Mouse (Mus musculus) kidney, embryonic 16.5 days (tissue): ENCODE results near the gene 1700029P11Rik. TPM values are rescaled to one million over a fixed set of nuclear protein-coding genes. Genes with fewer than 3 reads are reported as not detected.

Experiments
- ATAC-seq: fragments of 200-750 bp; cut with Nextera tagmentation; 2 replicates; pipeline ENCODE4 v1.8.0; 2017; ENCODE audit warnings: moderate TSS enrichment; ENCODE audit not compliant: low FRiP score, low TSS enrichment
- H3K27ac ChIP-seq: fragments of 300-500 bp; sonication (generic); 2 replicates; pipeline ENCODE4 v1.5.1; 2014; ENCODE audit warnings: low read length
- H3K27me3 ChIP-seq: fragments of 300-500 bp; sonication (generic); 2 replicates; pipeline ENCODE4 v1.6.1; 2014; ENCODE audit warnings: low read length, control low read depth, mixed read lengths; ENCODE audit not compliant: insufficient read depth
- H3K36me3 ChIP-seq: fragments of 300-500 bp; sonication (generic); 2 replicates; pipeline ENCODE4 v1.6.1; 2014; ENCODE audit warnings: low read length, control low read depth, mixed read lengths; ENCODE audit not compliant: insufficient read depth
- H3K4me1 ChIP-seq: fragments of 300-500 bp; sonication (generic); 2 replicates; pipeline ENCODE4 v1.6.1; 2014; ENCODE audit warnings: low read length, control low read depth, mixed read lengths; ENCODE audit not compliant: insufficient read depth
- H3K4me2 ChIP-seq: fragments of 300-500 bp; sonication (generic); replicated peaks from 2 replicates; pipeline ENCODE4 v1.6.1; 2014; ENCODE audit warnings: low read depth, low read length
- H3K4me3 ChIP-seq: fragments of 300-500 bp; sonication (generic); 2 replicates; pipeline ENCODE4 v1.5.1; 2014; ENCODE audit warnings: mild to moderate bottlenecking, low read length
- H3K9ac ChIP-seq: fragments of 300-500 bp; sonication (generic); replicated peaks from 2 replicates; pipeline ENCODE4 v1.6.1; 2014; ENCODE audit warnings: low read length
- H3K9me3 ChIP-seq: fragments of 300-500 bp; sonication (generic); 2 replicates; pipeline ENCODE4 v1.6.1; 2016; ENCODE audit warnings: low read length, control low read depth
- WGBS: fragments of 180-500 bp; shearing (Covaris S2); extraction: QIAGEN DNeasy Blood & Tissue Kit; methylation state at CpG from one replicate; pipeline ENCODE4 v1.1.7; 2014; 5-methylcytosine and 5-hydroxymethylcytosine counted together
- polyA plus RNA-seq: library from polyadenylated mRNA; unstranded; fragments of >200 nt; fragmentation: Nextera tagmentation; extraction: Ambion mirVana; gene quantifications from 2 replicates; pipeline ENCODE4 v1.2.1, GENCODE M21; 2015

Gene 1700029P11Rik
- polyA plus RNA-seq, 1 experiment from 2014 or later: not detected

DNA sequence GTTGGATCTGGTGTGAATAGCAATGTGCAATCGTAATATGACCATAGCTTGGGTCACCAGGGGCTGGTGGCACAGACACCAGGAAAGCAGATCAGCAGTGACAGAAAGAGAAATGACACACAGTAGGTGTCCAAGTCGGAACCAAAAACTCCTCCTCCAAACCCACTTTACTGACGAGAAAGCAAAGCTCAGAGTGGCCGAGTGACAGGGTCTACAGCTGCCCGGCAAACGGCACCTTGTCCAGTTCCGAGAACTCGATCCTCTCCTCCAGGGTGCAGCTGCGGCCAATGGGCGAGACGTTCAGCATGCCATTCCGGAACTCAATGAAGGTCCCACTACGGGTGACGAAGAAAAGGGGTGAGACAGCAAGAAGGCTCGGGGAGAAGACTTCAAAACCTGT is 24.9 kb upstream of the 1700029P11Rik start:
- WGBS: 90% methylated on average over 15 of the region's 15 CpGs

DNA sequence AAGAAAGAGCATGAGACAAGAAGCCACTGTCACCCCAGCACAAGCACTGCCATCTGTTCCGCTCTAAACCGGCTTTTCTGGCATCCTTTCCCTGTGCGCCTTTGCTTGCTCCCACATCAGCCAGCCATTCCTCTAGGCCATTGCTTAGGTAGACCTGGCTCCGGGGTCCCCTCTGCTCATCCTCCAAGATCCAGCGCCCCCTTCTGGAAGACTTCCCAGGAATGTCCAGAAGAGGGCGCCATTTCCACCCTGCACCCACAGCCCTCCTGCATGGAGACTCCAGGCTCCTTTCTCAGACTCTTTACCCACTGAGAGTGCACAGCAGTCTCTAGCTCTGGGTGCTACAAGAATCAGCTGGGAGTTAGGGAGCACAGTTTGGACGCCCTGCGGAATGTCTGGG is 23.9 kb upstream of the 1700029P11Rik start:
- Histone ChIP-seq H3K9ac (no peak overlapping the region), H3K9me3 (no peaks in the 10 kb centered on the region), H3K4me1 (0 out of 2 replicates have a peak, but pooled peaks cover 4% of the 10 kb centered on the region), H3K36me3 (peaks cover 14% of the 10 kb centered on the region; the same call in 1 of the 2 replicates), H3K27me3 (no peaks in the 10 kb centered on the region), H3K27ac (no peak overlapping the region), H3K4me3 (no peak overlapping the region), H3K4me2 (no peak overlapping the region)
- 63% methylated on average over 8 of the region's 8 CpGs for WGBS
- ATAC-seq: no peak

More for the DNA sequence above, 24.9 kb upstream of the 1700029P11Rik start:
- Histone ChIP-seq H3K4me3 (no peak overlapping the region), H3K9ac (no peak overlapping the region), H3K27me3 (no peaks in the 10 kb centered on the region), H3K9me3 (no peaks in the 10 kb centered on the region), H3K27ac (no peak overlapping the region), H3K4me1 (0 out of 2 replicates have a peak, but pooled peaks cover 4% of the 10 kb centered on the region), H3K36me3 (peaks cover 14% of the 10 kb centered on the region; the same call in 1 of the 2 replicates), H3K4me2 (no peak overlapping the region)
- ATAC-seq: no peak

DNA sequence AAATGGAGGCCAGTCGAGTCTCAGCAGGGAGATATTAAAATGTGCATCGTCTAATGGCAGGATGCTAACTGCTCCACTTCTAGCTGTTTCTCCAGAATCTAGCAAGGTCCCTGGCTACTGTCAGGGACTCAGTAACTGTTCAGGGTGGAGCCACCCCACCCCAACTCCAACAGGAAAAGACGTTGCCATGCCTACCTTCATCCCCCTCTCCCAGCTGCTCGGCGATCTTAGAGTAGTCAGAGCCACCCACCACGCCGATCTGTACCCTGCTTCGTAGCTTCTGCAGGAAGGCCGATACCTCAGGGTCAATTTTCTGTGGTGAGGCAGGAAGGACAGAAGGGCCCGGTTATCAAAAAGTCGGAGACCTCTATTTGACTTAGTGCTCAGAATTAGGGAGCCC is 22.7 kb upstream of the 1700029P11Rik start:
- no peak overlapping the region for H3K4me3 ChIP-seq
- H3K4me2 ChIP-seq: no peak overlapping the region
- ATAC-seq: no peak
- 80% methylated on average over 11 of the region's 11 CpGs for WGBS
- no peak overlapping the region for H3K9ac ChIP-seq
- H3K27ac ChIP-seq: no peak overlapping the region
- no peaks in the 10 kb centered on the region for H3K9me3 ChIP-seq
- H3K36me3 ChIP-seq: peaks cover 14% of the 10 kb centered on the region; the same call in 1 of the 2 replicates
- H3K27me3 ChIP-seq: no peaks in the 10 kb centered on the region
- 0 out of 2 replicates have a peak, but pooled peaks cover 4% of the 10 kb centered on the region for H3K4me1 ChIP-seq

DNA sequence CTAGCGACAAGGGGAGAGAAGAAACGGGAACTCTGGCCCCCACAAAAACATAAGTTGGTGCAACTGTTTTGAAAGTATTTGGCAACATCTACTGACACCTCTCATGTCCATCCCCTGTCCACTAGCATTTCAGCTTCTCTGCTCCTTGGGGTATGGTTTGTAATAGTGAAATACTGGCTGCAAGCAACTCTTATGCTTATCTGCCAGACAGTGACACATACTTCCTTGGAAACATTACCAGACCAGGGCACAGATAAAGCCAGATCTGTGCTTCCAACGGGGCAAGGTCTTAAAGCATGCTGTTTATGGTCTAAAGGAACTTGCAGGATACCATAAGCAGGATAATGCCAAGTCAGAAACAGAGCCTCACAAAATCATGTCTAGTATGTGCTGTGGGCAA is 21.4 kb upstream of the 1700029P11Rik start:
- Histone ChIP-seq H3K9me3 (no peaks in the 10 kb centered on the region), H3K36me3 (peaks cover 14% of the 10 kb centered on the region; the same call in 1 of the 2 replicates), H3K4me1 (0 out of 2 replicates have a peak, but pooled peaks cover 4% of the 10 kb centered on the region), H3K9ac (no peak overlapping the region), H3K27ac (no peak overlapping the region), H3K27me3 (no peaks in the 10 kb centered on the region), H3K4me2 (no peak overlapping the region), H3K4me3 (no peak overlapping the region)
- no peak for ATAC-seq
- WGBS: 93% methylated on average over 3 of the region's 3 CpGs

DNA sequence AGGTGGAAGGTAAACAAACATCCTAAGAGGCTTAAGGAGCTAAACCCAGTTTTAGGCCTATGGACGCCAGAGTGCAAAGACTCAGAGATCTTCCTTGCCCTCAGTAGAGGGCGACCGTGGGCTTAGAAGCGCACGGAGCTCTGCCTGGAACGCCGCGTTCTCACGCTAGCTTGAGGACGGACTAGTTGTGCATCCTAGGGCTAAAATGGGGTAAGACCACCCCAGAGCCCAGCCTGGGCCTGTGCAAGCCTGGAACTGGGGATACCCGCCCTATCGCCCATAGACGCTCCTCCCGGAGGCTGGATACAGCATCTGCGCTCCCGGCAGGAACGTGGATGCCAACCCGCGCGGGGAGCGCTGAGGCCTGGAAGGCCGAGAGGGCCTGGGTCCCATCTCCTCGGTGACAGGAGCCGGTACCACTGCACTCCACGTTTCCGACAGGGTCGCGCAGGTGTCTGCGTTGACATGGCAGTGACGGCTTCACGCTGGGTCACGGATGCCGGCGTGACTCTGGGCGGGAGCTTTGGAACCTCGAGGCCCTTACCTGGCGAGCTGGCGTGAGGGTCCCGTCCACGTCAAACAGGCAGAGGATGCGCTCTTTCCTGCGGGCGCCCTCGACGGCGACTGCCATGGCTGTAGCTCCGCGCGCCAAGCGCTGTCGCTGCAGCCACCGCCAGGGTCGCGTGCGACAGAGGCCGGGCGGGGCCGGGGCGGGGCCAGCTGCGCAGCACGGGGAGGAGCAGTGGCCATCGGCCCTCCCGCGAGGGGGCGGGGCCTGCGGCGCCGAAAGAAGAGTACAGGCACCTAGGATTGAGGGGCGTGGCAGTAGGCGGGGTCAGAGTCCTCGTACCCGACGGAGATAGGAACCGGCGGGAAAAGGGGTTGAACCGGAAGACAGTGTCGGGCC is 19.9 kb upstream of the 1700029P11Rik start, which contains the start of gene Pmm1:
Pmm1 (minus strand) TSS at position 760 of the 907 bp plus-strand sequence.
- H3K9ac ChIP-seq: peak within 1 kb of the TSS; percentile 65
- H3K27ac ChIP-seq: peak within 1 kb of the TSS; percentile 43
- 0 out of 2 replicates have a peak, but pooled peaks cover 4% of the 10 kb centered on the region for H3K4me1 ChIP-seq
- peak within 1 kb of the TSS; percentile 58 for H3K4me3 ChIP-seq
- H3K36me3 ChIP-seq: peaks cover under 1% of the 10 kb centered on the region; the same call in 1 of the 2 replicates
- peak within 1 kb of the TSS; percentile 99 for H3K4me2 ChIP-seq
- peak; percentile 97 for ATAC-seq
- no peaks in the 10 kb centered on the region for H3K27me3 ChIP-seq
- under 1% methylated on average over 77 of the region's 77 CpGs for WGBS
- no peaks in the 10 kb centered on the region for H3K9me3 ChIP-seq

DNA sequence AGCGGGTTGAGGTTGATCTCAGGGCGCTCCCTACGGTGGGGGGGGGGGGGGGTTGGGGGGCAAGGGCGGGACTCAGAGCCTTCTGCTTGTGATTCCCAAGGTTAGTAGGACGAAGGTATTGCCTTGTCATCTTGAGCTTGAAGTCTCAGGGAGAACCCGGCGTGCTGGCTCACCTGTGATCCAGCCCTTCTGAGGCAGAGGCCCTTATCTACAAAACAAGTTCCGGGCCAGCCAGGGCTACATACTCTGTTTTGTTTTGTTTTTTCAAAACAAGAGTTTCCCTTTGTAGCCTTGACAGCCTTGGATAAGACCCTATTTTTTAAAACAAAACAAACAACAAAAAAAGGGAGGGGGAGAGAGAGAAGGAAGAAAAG is 19.3 kb upstream of the 1700029P11Rik start:
- 2% methylated on average over 8 of the region's 8 CpGs for WGBS
- H3K4me1 ChIP-seq: 0 out of 2 replicates have a peak, but pooled peaks cover 4% of the 10 kb centered on the region
- H3K27ac ChIP-seq: no peak overlapping the region
- H3K9ac ChIP-seq: peak overlapping the region; percentile 51
- H3K9me3 ChIP-seq: no peaks in the 10 kb centered on the region
- no peak for ATAC-seq
- H3K27me3 ChIP-seq: no peaks in the 10 kb centered on the region
- peak overlapping the region; percentile 99 for H3K4me2 ChIP-seq
- no peaks in the 10 kb centered on the region; the same call in 1 of the 2 replicates for H3K36me3 ChIP-seq
- H3K4me3 ChIP-seq: peak overlapping the region; percentile 58

DNA sequence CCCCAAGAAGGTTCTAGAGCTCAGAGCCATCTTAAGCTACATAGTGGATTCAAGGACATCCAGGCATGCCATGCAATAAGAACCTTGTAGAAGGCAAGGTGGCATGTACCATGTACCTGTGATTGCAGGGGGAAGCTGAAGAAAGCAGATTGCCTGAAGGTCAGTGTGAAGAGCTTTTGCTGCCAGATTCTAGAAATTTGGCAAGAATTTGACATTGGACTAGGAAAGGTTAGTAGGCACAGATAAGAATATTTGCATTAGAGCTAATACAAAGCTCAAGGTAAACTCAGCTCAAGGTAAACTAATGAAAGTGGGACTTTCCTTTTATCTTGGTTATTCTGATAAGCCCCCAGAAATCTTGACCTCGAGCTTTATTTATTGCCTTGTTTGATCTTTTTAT is 16.1 kb upstream of the 1700029P11Rik start:
- no peak overlapping the region for H3K9ac ChIP-seq
- no peaks in the 10 kb centered on the region for H3K9me3 ChIP-seq
- 39% methylated on average over 1 of the region's 1 CpGs for WGBS
- no peaks in the 10 kb centered on the region for H3K27me3 ChIP-seq
- no peaks in the 10 kb centered on the region for H3K36me3 ChIP-seq
- no peak overlapping the region for H3K27ac ChIP-seq
- H3K4me1 ChIP-seq: 0 out of 2 replicates have a peak, but pooled peaks cover 4% of the 10 kb centered on the region
- ATAC-seq: no peak
- H3K4me3 ChIP-seq: no peak overlapping the region
- no peak overlapping the region for H3K4me2 ChIP-seq

DNA sequence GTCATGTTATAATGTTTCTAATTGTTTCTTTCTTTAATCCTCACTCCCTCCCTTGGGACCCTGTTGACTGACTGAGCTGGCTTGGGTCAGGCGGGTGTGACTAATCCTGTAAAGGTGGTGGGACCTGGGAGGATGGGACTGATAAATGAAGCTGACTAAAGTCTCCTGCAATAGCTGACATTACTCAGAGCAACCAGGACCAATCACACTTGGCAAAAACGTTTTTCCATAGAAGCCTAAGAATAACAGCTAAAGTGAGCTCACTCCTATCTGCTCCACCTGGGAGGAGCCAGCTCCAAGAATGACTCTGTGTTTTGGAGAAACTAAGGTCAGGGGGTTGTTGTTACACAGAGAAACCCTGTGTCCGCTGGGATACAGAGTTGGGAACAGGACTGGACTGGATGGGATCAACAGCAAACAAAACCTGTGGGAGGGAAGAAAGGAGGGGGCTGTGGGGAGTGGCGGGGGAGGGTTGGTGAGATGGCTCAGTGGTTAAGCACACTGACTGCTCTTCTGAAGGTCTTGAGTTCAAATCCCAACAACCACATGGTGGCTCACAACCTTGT is 15.3 kb upstream of the 1700029P11Rik start:
- H3K4me1 ChIP-seq: no peaks in the 10 kb centered on the region
- 67% methylated on average over 4 of the region's 4 CpGs for WGBS
- H3K36me3 ChIP-seq: no peaks in the 10 kb centered on the region
- no peak overlapping the region for H3K27ac ChIP-seq
- no peaks in the 10 kb centered on the region for H3K9me3 ChIP-seq
- H3K9ac ChIP-seq: no peak overlapping the region
- no peaks in the 10 kb centered on the region for H3K27me3 ChIP-seq
- H3K4me2 ChIP-seq: no peak overlapping the region
- no peak overlapping the region for H3K4me3 ChIP-seq
- no peak for ATAC-seq

DNA sequence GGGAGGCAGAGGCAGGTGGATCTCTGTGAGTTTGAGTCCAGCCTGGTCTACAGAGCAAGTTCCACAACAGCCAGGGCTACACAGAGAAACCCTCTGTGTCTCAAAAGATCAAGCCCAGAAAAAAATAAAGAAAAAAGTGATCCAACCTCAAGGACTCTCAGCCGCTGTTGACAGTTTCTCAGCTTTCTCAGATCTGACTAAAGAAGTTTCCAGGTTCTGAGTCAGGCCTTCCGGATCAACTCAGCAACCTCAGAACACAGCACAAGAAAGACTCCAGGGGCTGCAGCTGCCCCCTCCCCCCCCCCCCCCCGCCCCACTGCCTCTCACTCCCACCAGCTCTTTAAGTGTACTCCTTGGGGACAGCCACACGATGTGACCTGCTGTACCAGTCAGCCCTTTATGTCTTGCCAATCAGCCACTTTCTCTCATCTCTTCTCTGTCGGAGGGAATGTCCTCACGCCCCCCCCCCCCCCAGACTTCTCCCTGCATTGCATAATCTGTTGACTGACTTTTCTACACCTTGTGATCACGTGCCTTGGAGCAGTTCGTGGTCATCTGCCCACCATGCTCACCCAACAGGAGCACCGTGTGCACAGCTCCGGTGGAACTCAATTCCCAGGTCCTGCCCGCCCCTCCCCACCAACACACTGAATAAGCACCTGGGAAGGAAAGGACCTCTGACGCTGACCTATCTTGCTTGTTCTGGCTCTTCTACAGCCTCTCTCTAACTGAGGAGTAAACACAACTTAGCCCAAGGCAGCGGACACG is 14.1 kb upstream of the 1700029P11Rik start:
- Histone ChIP-seq H3K27me3 (no peaks in the 10 kb centered on the region), H3K4me3 (no peak overlapping the region), H3K27ac (no peak overlapping the region), H3K9ac (no peak overlapping the region), H3K36me3 (no peaks in the 10 kb centered on the region), H3K4me2 (no peak overlapping the region), H3K4me1 (no peaks in the 10 kb centered on the region), H3K9me3 (no peaks in the 10 kb centered on the region)
- ATAC-seq: no peak
- WGBS: 80% methylated on average over 12 of the region's 14 CpGs
